Mouse (Mus musculus) embryonic facial prominence, embryonic 14.5 days (tissue): ENCODE results near the gene Tmem229b. TPM values are rescaled to one million over a fixed set of nuclear protein-coding genes. Genes with fewer than 3 reads are reported as not detected.
"Not testable (repeated sequence)": the region's sequence is repeated elsewhere in the genome, so short reads cannot be mapped to it uniquely, and the experiment has no call there.

Source experiments
- ATAC-seq: fragments of 200-750 bp; cut with Nextera tagmentation; 2 replicates; pipeline ENCODE4 v1.8.0; 2017; ENCODE audit warnings: low read depth, moderate number of reproducible peaks, moderate TSS enrichment
- DNase-seq: peaks from one replicate; pipeline ENCODE4 v3.0.0-alpha.2; 2015; ENCODE audit warnings: low spot score
- H3K27ac ChIP-seq: fragments of 300-500 bp; sonication (generic); replicated peaks from 2 replicates; pipeline ENCODE4 v1.5.1; 2014; ENCODE audit warnings: low read depth, mild to moderate bottlenecking, low read length, moderate library complexity
- H3K27me3 ChIP-seq: fragments of 300-500 bp; sonication (generic); replicated peaks from 2 replicates; pipeline ENCODE4 v1.6.1; 2014; ENCODE audit warnings: low read length; ENCODE audit not compliant: control insufficient read depth, insufficient read depth
- H3K36me3 ChIP-seq: fragments of 300-500 bp; sonication (generic); 2 replicates; pipeline ENCODE4 v1.6.1; 2014; ENCODE audit warnings: low read length, mixed read lengths; ENCODE audit not compliant: control insufficient read depth, insufficient read depth
- H3K4me1 ChIP-seq: fragments of 300-500 bp; sonication (generic); 2 replicates; pipeline ENCODE4 v1.6.1; 2014; ENCODE audit warnings: antibody characterized with exemption, low read length; ENCODE audit not compliant: control insufficient read depth, insufficient read depth
- H3K4me2 ChIP-seq: fragments of 300-500 bp; sonication (generic); 2 replicates; pipeline ENCODE4 v1.6.1; 2014; ENCODE audit warnings: low read depth, mild to moderate bottlenecking, low read length, moderate library complexity, mixed read lengths
- H3K4me3 ChIP-seq: fragments of 300-500 bp; sonication (generic); 2 replicates; pipeline ENCODE4 v1.5.1; 2014; ENCODE audit warnings: low read depth, mild to moderate bottlenecking, low read length
- H3K9ac ChIP-seq: fragments of 300-500 bp; sonication (generic); 2 replicates; pipeline ENCODE4 v1.6.1; 2014; ENCODE audit warnings: low read depth, mild to moderate bottlenecking, low read length, moderate library complexity, mixed read lengths
- H3K9me3 ChIP-seq: fragments of 300-500 bp; sonication (generic); 2 replicates; pipeline ENCODE4 v1.6.1; 2016; ENCODE audit warnings: low read length; ENCODE audit not compliant: control insufficient read depth
- WGBS: fragments of 180-500 bp; shearing (Covaris S2); extraction: QIAGEN DNeasy Blood & Tissue Kit; methylation state at CpG from one replicate; pipeline ENCODE4 v1.1.7; 2014; 5-methylcytosine and 5-hydroxymethylcytosine counted together
- polyA plus RNA-seq: library from polyadenylated mRNA; unstranded; fragments of >200 nt; fragmentation: Nextera tagmentation; extraction: Ambion mirVana; gene quantifications from 2 replicates; pipeline ENCODE4 v1.2.1, GENCODE M21; 2014

The Tmem229b gene
- polyA plus RNA-seq, 1 experiment from 2014 or later, result 8.1 TPM

DNA sequence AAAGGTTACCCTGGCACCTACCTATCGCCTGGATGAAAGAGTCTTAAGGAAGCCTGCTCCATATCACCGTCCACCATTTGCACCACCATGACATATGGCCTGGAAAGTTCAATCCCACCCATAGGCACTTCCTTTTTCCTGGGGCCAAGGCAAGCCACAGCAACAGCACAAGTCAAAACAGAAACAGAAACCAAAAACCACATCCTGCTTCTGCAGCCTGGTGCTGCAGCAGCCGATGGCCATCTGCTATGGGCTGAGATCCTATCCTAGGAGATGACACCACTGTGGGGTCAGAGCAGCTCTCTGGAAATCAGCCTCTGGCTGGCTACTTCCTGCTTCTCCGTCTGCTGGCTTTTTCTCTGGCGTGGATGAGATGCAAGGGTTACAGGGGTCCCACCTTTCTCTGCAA, 26.7 kb downstream of the Tmem229b start:
- 74% methylated on average over 5 of the region's 5 CpGs for WGBS

GRCm38 (mm10) chr12:78977552-78977951, 29.9 kb downstream of the Tmem229b start:
- Histone ChIP-seq H3K36me3 (no peaks in the 10 kb centered on the region), H3K9ac (no peak overlapping the region), H3K4me1 (no peaks in the 10 kb centered on the region), H3K27ac (no peak overlapping the region), H3K4me3 (no peak overlapping the region), H3K4me2 (no peak overlapping the region), H3K9me3 (no peaks in the 10 kb centered on the region; the same call in 1 of the 2 replicates), H3K27me3 (no peaks in the 10 kb centered on the region)
- ATAC-seq, result no peak
- no peak for DNase-seq
- WGBS, result 83% methylated on average over 4 of the region's 4 CpGs

More for the DNA sequence above, 26.7 kb downstream of the Tmem229b start:
- Histone ChIP-seq H3K4me3 (no peak overlapping the region), H3K4me2 (no peak overlapping the region), H3K36me3 (no peaks in the 10 kb centered on the region), H3K4me1 (0 out of 2 replicates have a peak, but pooled peaks cover 4% of the 10 kb centered on the region), H3K27ac (no peak overlapping the region), H3K9me3 (no peaks in the 10 kb centered on the region; the same call in 1 of the 2 replicates), H3K9ac (no peak overlapping the region), H3K27me3 (no peaks in the 10 kb centered on the region)
- DNase-seq (no peak), ATAC-seq (no peak)

DNA sequence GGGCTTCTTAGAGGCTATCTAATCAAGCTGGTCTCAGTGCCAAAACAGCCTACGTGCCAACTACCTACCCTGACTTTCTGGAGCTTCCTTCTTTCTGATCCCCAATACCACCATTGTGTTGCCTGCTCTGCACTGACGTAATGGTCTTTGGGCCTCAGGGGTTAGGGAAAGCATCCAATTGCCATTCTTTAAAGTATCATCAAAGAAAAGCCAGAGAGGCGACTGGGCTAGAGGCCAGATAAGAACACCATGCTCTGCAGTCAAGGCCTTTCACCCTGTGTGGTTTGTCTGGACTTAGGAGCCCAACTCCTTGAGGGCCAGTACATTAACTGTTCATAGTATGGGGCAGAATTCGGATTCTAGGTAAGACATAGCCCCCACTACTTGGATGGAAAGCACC, 30.3 kb downstream of the Tmem229b start:
- 66% methylated on average over 4 of the region's 4 CpGs for WGBS
- Histone ChIP-seq H3K27me3 (no peaks in the 10 kb centered on the region), H3K4me2 (no peak overlapping the region), H3K4me3 (no peak overlapping the region), H3K36me3 (no peaks in the 10 kb centered on the region), H3K9me3 (no peaks in the 10 kb centered on the region; the same call in 1 of the 2 replicates), H3K9ac (no peak overlapping the region), H3K4me1 (no peaks in the 10 kb centered on the region), H3K27ac (no peak overlapping the region)
- DNase-seq, result no peak
- ATAC-seq, result no peak

DNA sequence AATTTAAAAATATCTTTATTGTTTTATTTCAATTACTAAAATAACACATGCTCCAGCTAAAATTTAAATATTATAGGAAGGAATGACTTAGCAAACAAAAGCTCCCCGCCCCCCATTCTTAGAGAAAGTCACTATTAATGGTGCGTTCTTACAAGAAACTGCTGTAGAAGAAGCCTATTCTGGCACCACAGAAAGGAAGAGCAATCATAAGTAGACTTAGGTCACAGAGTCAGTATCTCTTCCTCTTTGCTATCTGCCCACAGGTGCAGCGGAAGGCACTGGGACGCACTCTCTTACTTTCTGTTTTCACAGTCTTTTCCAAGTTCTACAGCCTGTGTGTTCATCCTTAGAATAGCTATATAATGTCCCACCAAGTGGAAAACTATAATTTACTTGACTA, 31.6 kb downstream of the Tmem229b start:
- H3K9ac ChIP-seq, result no peak overlapping the region
- no peak overlapping the region for H3K27ac ChIP-seq
- no peaks in the 10 kb centered on the region for H3K36me3 ChIP-seq
- no peaks in the 10 kb centered on the region for H3K4me1 ChIP-seq
- H3K9me3 ChIP-seq, result no peaks in the 10 kb centered on the region; the same call in 1 of the 2 replicates
- DNase-seq (no peak), ATAC-seq (no peak)
- no peaks in the 10 kb centered on the region for H3K27me3 ChIP-seq
- H3K4me3 ChIP-seq, result no peak overlapping the region
- WGBS, result 91% methylated on average over 4 of the region's 4 CpGs
- no peak overlapping the region for H3K4me2 ChIP-seq

DNA sequence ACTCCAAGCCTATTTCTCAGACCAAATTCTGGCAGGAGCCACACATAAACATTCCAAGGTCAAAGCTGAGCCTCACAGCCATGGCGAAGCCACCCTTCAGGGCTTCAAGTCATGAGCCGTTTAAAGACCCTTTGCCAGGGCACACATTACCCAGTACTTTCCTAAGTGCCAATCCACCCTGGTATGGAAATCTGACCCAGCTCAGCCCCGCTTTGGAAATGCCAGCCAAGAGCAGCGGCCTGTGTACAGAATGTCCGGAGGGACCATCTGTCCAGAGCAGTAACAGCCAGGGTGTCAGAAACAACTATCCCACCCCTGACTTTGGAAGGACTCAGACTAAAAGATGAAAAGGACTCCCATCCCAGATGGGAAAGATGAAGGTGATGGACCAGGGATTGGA, 32.7 kb downstream of the Tmem229b start:
- no peak overlapping the region for H3K4me3 ChIP-seq
- H3K9me3 ChIP-seq, result no peaks in the 10 kb centered on the region
- no peaks in the 10 kb centered on the region for H3K4me1 ChIP-seq
- H3K27me3 ChIP-seq, result no peaks in the 10 kb centered on the region
- H3K9ac ChIP-seq, result no peak overlapping the region
- H3K4me2 ChIP-seq, result no peak overlapping the region
- 84% methylated on average over 5 of the region's 5 CpGs for WGBS
- no peak overlapping the region for H3K27ac ChIP-seq
- ATAC-seq, result no peak
- no peaks in the 10 kb centered on the region for H3K36me3 ChIP-seq
- DNase-seq, result no peak

GRCm38 (mm10) chr12:78973779-78974178, 33.6 kb downstream of the Tmem229b start:
- Histone ChIP-seq H3K4me1 (no peaks in the 10 kb centered on the region), H3K9ac (no peak overlapping the region), H3K9me3 (no peaks in the 10 kb centered on the region), H3K27ac (no peak overlapping the region), H3K36me3 (no peaks in the 10 kb centered on the region), H3K4me2 (no peak overlapping the region), H3K27me3 (no peaks in the 10 kb centered on the region), H3K4me3 (no peak overlapping the region)
- no peak for ATAC-seq
- 75% methylated on average over 2 of the region's 2 CpGs for WGBS
- DNase-seq, result no peak

DNA sequence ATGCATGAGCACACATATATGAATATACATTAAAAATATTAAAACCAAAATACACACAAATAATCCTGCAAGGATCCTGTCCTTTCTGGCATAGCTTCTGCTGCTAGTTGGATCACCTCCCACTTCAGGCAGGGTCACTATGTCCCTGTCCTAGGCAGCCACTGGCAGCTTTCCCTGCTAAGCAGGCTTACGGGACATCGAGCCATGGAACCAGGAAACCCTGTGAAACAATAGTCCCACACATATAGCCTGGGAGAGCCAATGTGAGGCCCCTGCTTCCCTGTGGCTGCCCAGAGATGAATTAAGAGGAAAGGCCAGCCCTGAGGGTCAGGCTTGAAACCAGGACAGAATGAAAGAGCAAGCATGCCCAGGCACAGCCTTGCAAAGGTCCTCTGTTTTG, 35.8 kb downstream of the Tmem229b start:
- WGBS, result 21% methylated on average over 2 of the region's 2 CpGs
- ATAC-seq (no peak), DNase-seq (no peak)
- H3K9me3 ChIP-seq, result no peaks in the 10 kb centered on the region
- H3K36me3 ChIP-seq, result no peaks in the 10 kb centered on the region
- H3K4me3 ChIP-seq, result no peak overlapping the region
- no peaks in the 10 kb centered on the region for H3K27me3 ChIP-seq
- no peak overlapping the region for H3K9ac ChIP-seq
- H3K27ac ChIP-seq, result no peak overlapping the region
- no peaks in the 10 kb centered on the region for H3K4me1 ChIP-seq
- H3K4me2 ChIP-seq, result no peak overlapping the region

GRCm38 (mm10) chr12:78970725-78971124, 36.7 kb downstream of the Tmem229b start:
- ATAC-seq (no peak), DNase-seq (no peak)
- Histone ChIP-seq H3K4me3 (no peak overlapping the region), H3K9ac (no peak overlapping the region), H3K4me1 (no peaks in the 10 kb centered on the region), H3K36me3 (no peaks in the 10 kb centered on the region), H3K27me3 (no peaks in the 10 kb centered on the region), H3K9me3 (no peaks in the 10 kb centered on the region), H3K27ac (no peak overlapping the region), H3K4me2 (no peak overlapping the region)
- WGBS, result 79% methylated on average over 7 of the region's 7 CpGs

GRCm38 (mm10) chr12:78964496-78964895, 42.9 kb downstream of the Tmem229b start:
- not testable (repeated sequence) for H3K4me2 ChIP-seq, H3K4me1 ChIP-seq, H3K9ac ChIP-seq, H3K27ac ChIP-seq, DNase-seq, H3K4me3 ChIP-seq, H3K36me3 ChIP-seq, ATAC-seq, H3K27me3 ChIP-seq, H3K9me3 ChIP-seq
- WGBS, result 85% methylated on average over 10 of the region's 11 CpGs
